Mouse (Mus musculus) ES-Bruce4 (cell line): ENCODE measurements at regions not wholly inside any gene's neighbourhood (a gene's known extent, or its start where the extent isn't known, plus 50 kb on each side); places are given as distances from the start of the nearest gene placed in this dataset.

Experiments used
- H3K27ac ChIP-seq: 2 replicates; pipeline ENCODE4 v1.5.1; 2012; ENCODE audit warnings: low read length, inconsistent platforms; ENCODE audit not compliant: insufficient read depth
- H3K27me3 ChIP-seq: 2 replicates; pipeline ENCODE4 v1.6.1; 2012; ENCODE audit warnings: mild to moderate bottlenecking, low read length, inconsistent platforms; ENCODE audit not compliant: control insufficient read depth, poor library complexity, insufficient read depth, severe bottlenecking
- H3K36me3 ChIP-seq: 2 replicates; pipeline ENCODE4 v1.6.1; 2012; ENCODE audit warnings: inconsistent platforms, mild to moderate bottlenecking, low read length, moderate library complexity; ENCODE audit not compliant: control insufficient read depth, poor library complexity, insufficient read depth, severe bottlenecking
- H3K4me1 ChIP-seq: one replicate; pipeline ENCODE4 v1.8.1; 2011; ENCODE audit warnings: low read length; ENCODE audit not compliant: control insufficient read depth, insufficient read depth
- H3K4me3 ChIP-seq: 2 replicates; pipeline ENCODE4 v1.5.1; 2011; ENCODE audit warnings: low read depth, mild to moderate bottlenecking, low read length
- H3K9ac ChIP-seq: 2 replicates; pipeline ENCODE4 v1.6.1; 2012; ENCODE audit warnings: low read depth, mild to moderate bottlenecking, inconsistent platforms; ENCODE audit not compliant: poor library complexity, severe bottlenecking
- H3K9me3 ChIP-seq: replicated peaks from 2 replicates; pipeline ENCODE4 v1.6.1; 2012; ENCODE audit warnings: mild to moderate bottlenecking, low read length, inconsistent platforms; ENCODE audit not compliant: control insufficient read depth, poor library complexity, insufficient read depth, severe bottlenecking
- CTCF ChIP-seq: IDR thresholded peaks from one replicate; pipeline ENCODE4 v1.8.1; 2011; ENCODE audit warnings: low read depth, low read length
- EP300 ChIP-seq: IDR thresholded peaks from 2 replicates; pipeline ENCODE4 v1.6.1; 2011; ENCODE audit warnings: low read depth, low read length; ENCODE audit not compliant: insufficient read depth
- POLR2A ChIP-seq: IDR thresholded peaks from one replicate; pipeline ENCODE4 v1.8.1; 2011; ENCODE audit warnings: low read length; ENCODE audit not compliant: insufficient read depth

GRCm38 (mm10) chr13:5060462-5060861 is 451.5 kb upstream of the Akr1e1 start:
- Histone ChIP-seq H3K36me3 (no peaks in the 10 kb centered on the region), H3K4me1 (no peaks in the 10 kb centered on the region), H3K27me3 (no peaks in the 10 kb centered on the region), H3K4me3 (no peak overlapping the region), H3K9me3 (no peaks in the 10 kb centered on the region), H3K9ac (no peak overlapping the region), H3K27ac (no peak overlapping the region)
- TF ChIP-seq POLR2A (no peak), EP300 (no peak), CTCF (no peak)

- Histone ChIP-seq H3K9me3 (no peaks in the 10 kb centered on the region), H3K36me3 (no peaks in the 10 kb centered on the region), H3K4me1 (no peaks in the 10 kb centered on the region), H3K27ac (no peak overlapping the region), H3K9ac (no peak overlapping the region), H3K4me3 (no peak overlapping the region), H3K27me3 (no peaks in the 10 kb centered on the region)
- TF ChIP-seq CTCF (no peak), EP300 (no peak), POLR2A (no peak)
Measured at GRCm38 (mm10) chr13:5107454-5107853, 498.5 kb upstream of the Akr1e1 start.

GRCm38 (mm10) chr13:5154911-5155310 is 545.9 kb upstream of the Akr1e1 start:
- H3K36me3 ChIP-seq: no peaks in the 10 kb centered on the region
- TF ChIP-seq CTCF (no peak), POLR2A (no peak), EP300 (no peak)
- H3K27me3 ChIP-seq: no peaks in the 10 kb centered on the region
- H3K9me3 ChIP-seq: no peaks in the 10 kb centered on the region
- no peak overlapping the region for H3K27ac ChIP-seq
- H3K9ac ChIP-seq: no peak overlapping the region
- H3K4me1 ChIP-seq: no peaks in the 10 kb centered on the region
- no peak overlapping the region for H3K4me3 ChIP-seq

GRCm38 (mm10) chr13:5159765-5160684 is 551.1 kb upstream of the Akr1e1 start:
- Histone ChIP-seq H3K9ac (no peak overlapping the region), H3K27me3 (no peaks in the 10 kb centered on the region), H3K4me1 (no peaks in the 10 kb centered on the region), H3K27ac (no peak overlapping the region), H3K9me3 (no peaks in the 10 kb centered on the region), H3K36me3 (no peaks in the 10 kb centered on the region), H3K4me3 (no peak overlapping the region)
- no peak for TF ChIP-seq EP300
- TF ChIP-seq CTCF: no peak
- TF ChIP-seq POLR2A: no peak

GRCm38 (mm10) chr13:5166716-5167115 is 557.7 kb upstream of the Akr1e1 start:
- Histone ChIP-seq H3K9me3 (no peaks in the 10 kb centered on the region), H3K36me3 (no peaks in the 10 kb centered on the region), H3K27me3 (no peaks in the 10 kb centered on the region), H3K27ac (no peak overlapping the region), H3K4me1 (no peaks in the 10 kb centered on the region), H3K4me3 (no peak overlapping the region), H3K9ac (no peak overlapping the region)
- TF ChIP-seq CTCF (no peak), POLR2A (no peak), EP300 (no peak)

- H3K9me3 ChIP-seq: peaks cover 10% of the 10 kb centered on the region
- no peak overlapping the region for H3K4me3 ChIP-seq
- no peaks in the 10 kb centered on the region for H3K27me3 ChIP-seq
- TF ChIP-seq POLR2A (no peak), EP300 (no peak), CTCF (no peak)
- H3K36me3 ChIP-seq: no peaks in the 10 kb centered on the region
- H3K27ac ChIP-seq: no peak overlapping the region
- no peaks in the 10 kb centered on the region for H3K4me1 ChIP-seq
- H3K9ac ChIP-seq: no peak overlapping the region
Measured at GRCm38 (mm10) chr13:5178996-5179395, 570.0 kb upstream of the Akr1e1 start.
